Mouse (Mus musculus) bone marrow macrophage, adult 2 months (primary cell): Measurements from ENCODE around the gene Hdac10.

Source experiments
- CTCF ChIP-seq: IDR thresholded peaks from 2 replicates; pipeline ENCODE4 v1.5.1; 2012; ENCODE audit warnings: low read depth, mild to moderate bottlenecking, low read length, moderate library complexity
- POLR2A ChIP-seq: IDR thresholded peaks from 2 replicates; pipeline ENCODE4 v1.6.1; 2012; ENCODE audit warnings: mild to moderate bottlenecking, low read depth, low read length, borderline replicate concordance

GRCm38 (mm10) chr15:89147024-89147423, 18.5 kb upstream of the Hdac10 start:
- no peak for TF ChIP-seq CTCF
- no peak for TF ChIP-seq POLR2A
